Mouse (Mus musculus) forebrain, embryonic 10.5 days (tissue): ENCODE results near the gene Ttc41. TPM values are rescaled to one million over a fixed set of nuclear protein-coding genes. Genes with fewer than 3 reads are reported as not detected.
A peak's percentile ranks its signal among the peaks of the same experiment; 100 is the strongest.

Experiments used
- DNase-seq: peaks from one replicate; pipeline ENCODE4 v3.0.0-alpha.2; 2017; ENCODE audit warnings: low spot score; ENCODE audit errors: extremely low spot score
- H3K27ac ChIP-seq: fragments of 300-500 bp; sonication (generic); 2 replicates; pipeline ENCODE4 v1.5.1; 2016; ENCODE audit warnings: mild to moderate bottlenecking
- H3K27me3 ChIP-seq: fragments of 300-500 bp; sonication (generic); 2 replicates; pipeline ENCODE4 v1.6.1; 2016; ENCODE audit warnings: mild to moderate bottlenecking; ENCODE audit not compliant: poor library complexity, severe bottlenecking
- H3K36me3 ChIP-seq: fragments of 300-500 bp; sonication (generic); replicated peaks from 2 replicates; pipeline ENCODE4 v1.6.1; 2016; ENCODE audit warnings: mild to moderate bottlenecking, moderate library complexity
- H3K4me1 ChIP-seq: fragments of 300-500 bp; sonication (generic); 2 replicates; pipeline ENCODE4 v1.6.1; 2016
- H3K4me3 ChIP-seq: fragments of 300-500 bp; sonication (generic); 2 replicates; pipeline ENCODE4 v1.5.1; 2016; ENCODE audit warnings: mild to moderate bottlenecking, moderate library complexity
- H3K9me3 ChIP-seq: fragments of 300-500 bp; sonication (generic); 2 replicates; pipeline ENCODE4 v1.6.1; 2016; ENCODE audit warnings: mild to moderate bottlenecking, moderate library complexity
- WGBS: fragments of 180-500 bp; shearing (Covaris S2); methylation state at CpG from one replicate; pipeline ENCODE4 v1.1.7; 2016; 5-methylcytosine and 5-hydroxymethylcytosine counted together
- polyA plus RNA-seq: library from polyadenylated mRNA; unstranded; fragments of >200 nt; fragmentation: Nextera tagmentation; extraction: Ambion mirVana; gene quantifications from 2 replicates; pipeline ENCODE4 v1.2.1, GENCODE M21; 2016

Gene Ttc41
- polyA plus RNA-seq, 1 experiment from 2014 or later: 2.6 TPM

DNA sequence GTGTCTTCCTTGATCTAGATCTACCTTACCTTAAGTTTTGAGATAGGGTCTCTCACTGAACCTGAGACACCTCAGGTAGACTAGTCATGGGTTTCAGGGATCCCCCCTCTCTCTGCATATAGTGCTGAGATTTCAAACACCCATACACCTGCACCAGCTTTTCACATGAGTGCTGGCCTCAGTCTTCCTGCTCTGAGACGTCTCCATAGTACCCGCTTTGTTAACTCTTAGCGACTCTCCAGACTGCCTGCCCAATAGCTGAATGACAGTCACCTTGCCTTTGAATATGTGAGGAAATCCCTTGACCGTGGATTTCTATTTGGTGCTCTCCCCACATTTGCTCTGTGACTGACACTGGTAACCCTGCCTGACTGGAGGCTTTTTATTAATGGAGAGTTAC lies 88.6 kb downstream of the Ttc41 start:
- no peak for DNase-seq
- 95% methylated on average over 4 of the region's 4 CpGs for WGBS
- Histone ChIP-seq H3K27ac (no peak overlapping the region), H3K36me3 (no peaks in the 10 kb centered on the region), H3K27me3 (no peaks in the 10 kb centered on the region), H3K4me1 (peaks cover 6% of the 10 kb centered on the region; the same call in 1 of the 2 replicates), H3K9me3 (no peaks in the 10 kb centered on the region), H3K4me3 (no peak overlapping the region)

DNA sequence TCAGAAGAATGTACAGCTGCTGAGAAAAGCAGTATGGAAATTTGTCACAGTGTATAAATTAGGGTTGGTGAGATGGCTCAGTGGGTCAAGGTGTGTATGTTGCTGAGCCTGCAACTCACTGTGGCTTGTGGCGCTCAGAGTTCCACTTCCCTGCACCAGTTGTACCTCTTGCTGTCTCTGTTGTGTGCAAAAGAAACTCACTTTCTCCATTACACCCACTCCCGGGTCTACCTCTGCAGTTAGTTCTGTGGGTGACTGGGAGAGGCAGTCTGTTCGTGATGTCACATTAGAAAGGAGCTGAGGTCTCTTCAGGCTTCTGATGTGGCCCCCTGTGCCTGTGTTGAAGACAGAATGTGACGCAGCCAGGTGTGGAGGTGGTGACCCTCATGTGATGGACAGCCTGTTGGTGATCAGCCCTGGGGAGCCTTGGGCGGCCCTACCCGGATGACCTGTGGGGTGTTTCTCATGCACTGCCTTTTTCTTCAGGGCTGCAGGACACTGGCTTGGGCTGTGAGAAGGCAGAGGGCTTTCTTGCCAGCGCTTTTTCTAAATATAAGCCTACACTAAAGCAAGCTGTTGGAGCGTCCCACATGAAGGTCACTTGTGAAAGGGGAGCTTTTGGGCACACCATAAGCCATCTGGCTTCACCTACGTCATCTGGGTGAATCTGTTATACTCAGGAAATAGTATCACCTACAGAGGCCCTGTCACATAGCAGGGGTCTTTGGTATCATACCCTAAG lies 89.4 kb downstream of the Ttc41 start:
- H3K36me3 ChIP-seq: no peaks in the 10 kb centered on the region
- H3K4me1 ChIP-seq: peaks cover 6% of the 10 kb centered on the region; the same call in 1 of the 2 replicates
- no peaks in the 10 kb centered on the region for H3K27me3 ChIP-seq
- 91% methylated on average over 9 of the region's 9 CpGs for WGBS
- H3K27ac ChIP-seq: no peak overlapping the region
- no peak overlapping the region for H3K4me3 ChIP-seq
- DNase-seq: no peak
- H3K9me3 ChIP-seq: no peaks in the 10 kb centered on the region

DNA sequence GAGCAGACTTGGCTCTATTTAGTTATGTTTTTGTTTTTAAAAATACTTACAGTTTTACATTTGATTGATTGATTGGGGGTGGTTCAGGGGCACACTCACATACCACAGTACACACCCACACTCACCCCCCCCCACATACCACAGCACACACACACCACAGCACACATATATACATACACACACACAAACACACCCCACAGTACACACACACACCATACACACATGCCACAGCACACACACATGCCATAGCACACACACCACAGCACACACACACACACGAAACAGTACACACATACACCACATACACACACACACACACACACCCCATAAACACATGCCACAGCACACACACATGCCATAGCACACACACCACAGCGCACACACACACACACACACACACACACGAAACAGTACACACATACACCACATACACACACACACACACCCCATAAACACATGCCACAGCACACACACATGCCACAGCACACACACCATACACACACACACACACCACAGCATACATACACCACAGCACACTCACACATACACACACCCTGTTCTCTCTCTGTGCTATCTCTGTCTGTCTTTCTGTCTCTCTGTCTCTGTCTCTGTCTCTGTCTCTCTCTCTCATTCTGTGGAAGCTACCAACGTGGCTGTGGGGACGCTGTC lies 90.6 kb downstream of the Ttc41 start:
- Histone ChIP-seq H3K4me1 (peaks cover 6% of the 10 kb centered on the region; the same call in 1 of the 2 replicates), H3K4me3 (no peak overlapping the region), H3K27ac (no peak overlapping the region), H3K27me3 (no peaks in the 10 kb centered on the region), H3K9me3 (no peaks in the 10 kb centered on the region), H3K36me3 (no peaks in the 10 kb centered on the region)
- no peak for DNase-seq
- 91% methylated on average over 5 of the region's 5 CpGs for WGBS

DNA sequence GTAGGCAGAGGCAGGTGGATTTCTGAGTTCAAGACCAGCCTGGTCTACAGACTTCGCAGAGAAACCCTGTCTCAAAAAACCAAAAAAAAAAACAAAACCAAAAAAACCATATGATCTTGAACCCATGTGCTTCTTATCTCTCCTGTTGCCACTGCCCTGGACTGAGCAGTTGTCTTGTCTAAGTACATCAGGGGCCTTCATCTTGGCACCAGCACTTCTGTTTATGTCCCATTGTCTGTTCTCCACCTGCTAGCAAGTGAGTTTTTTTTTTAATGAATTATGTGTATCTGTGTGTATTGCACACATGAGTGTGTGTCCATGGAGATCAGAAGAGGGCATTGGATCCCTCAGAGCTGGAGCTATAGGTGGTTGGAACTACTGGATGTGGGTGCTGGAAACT lies 101.8 kb downstream of the Ttc41 start:
- no peak overlapping the region for H3K27ac ChIP-seq

DNA sequence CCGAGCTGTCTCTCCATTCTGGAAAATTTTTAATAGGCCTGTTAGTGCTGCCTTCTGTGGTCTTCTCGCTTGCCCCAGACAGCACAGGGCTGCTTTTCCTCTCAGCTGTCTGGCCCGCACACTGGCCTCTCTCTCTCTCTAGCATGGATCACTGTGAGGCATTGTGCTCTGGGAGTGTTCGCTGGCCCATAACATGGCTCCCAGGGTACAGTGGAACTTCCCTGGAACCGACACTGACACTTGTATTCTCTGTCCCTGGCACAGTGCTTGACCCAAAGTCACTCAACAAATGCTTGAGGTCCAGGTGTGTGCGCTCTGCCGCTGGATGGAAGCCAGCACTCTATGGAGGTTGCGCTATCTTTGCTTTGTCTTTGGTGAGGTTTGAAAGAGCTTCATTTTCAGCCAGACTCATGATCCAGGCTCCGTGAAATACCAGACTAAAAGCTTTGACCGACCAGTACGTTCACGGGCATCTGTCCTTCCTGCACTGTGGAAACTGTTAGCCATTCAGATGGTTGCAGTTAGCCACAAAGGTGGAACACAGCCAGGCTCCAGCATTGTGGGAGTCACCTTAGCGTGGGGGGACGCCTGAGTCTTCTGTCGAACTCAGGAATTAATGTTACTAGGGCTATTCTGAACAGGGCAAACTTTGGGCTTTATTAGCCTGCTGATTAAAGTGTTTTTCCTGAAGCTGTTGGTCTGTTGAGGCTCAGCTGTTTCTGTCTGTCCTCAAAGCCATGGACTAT lies 102.6 kb downstream of the Ttc41 start:
- H3K27ac ChIP-seq: no peak overlapping the region; the same call in 1 of the 2 replicates
- 86% methylated on average over 15 of the region's 15 CpGs for WGBS
- no peaks in the 10 kb centered on the region for H3K27me3 ChIP-seq
- H3K4me1 ChIP-seq: peaks cover 7% of the 10 kb centered on the region
- no peaks in the 10 kb centered on the region for H3K9me3 ChIP-seq
- DNase-seq: no peak
- no peak overlapping the region for H3K4me3 ChIP-seq
- H3K36me3 ChIP-seq: no peaks in the 10 kb centered on the region

More for the DNA sequence above, 101.8 kb downstream of the Ttc41 start:
- Histone ChIP-seq H3K27me3 (no peaks in the 10 kb centered on the region), H3K9me3 (no peaks in the 10 kb centered on the region), H3K4me3 (no peak overlapping the region), H3K4me1 (peaks cover 7% of the 10 kb centered on the region), H3K36me3 (no peaks in the 10 kb centered on the region)
- 87% methylated on average over 1 of the region's 1 CpGs for WGBS
- DNase-seq: no peak

DNA sequence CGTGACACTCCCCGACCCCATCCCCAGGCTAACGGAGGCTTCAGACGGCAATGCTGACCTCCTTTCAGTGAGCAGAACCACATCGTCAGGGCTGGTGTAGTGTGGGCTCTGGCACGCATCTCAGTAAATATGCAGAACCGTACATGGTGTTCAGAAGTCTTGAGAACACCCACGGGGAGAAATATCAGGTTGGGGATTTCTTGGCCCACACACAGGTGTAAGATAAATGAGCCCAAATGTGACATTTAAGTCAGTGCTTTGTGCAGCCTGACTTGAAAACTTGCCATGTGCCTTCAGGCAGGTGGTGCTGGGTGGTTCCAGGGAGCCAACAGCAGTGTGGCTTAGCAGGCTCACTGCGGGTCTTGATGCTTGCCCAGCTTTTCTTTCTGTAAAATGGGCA lies 104.4 kb downstream of the Ttc41 start:
- peaks cover 22% of the 10 kb centered on the region for H3K4me1 ChIP-seq
- no peaks in the 10 kb centered on the region for H3K36me3 ChIP-seq
- 89% methylated on average over 9 of the region's 9 CpGs for WGBS
- no peaks in the 10 kb centered on the region for H3K9me3 ChIP-seq
- no peak overlapping the region for H3K4me3 ChIP-seq
- no peak for DNase-seq
- H3K27ac ChIP-seq: no peak overlapping the region
- no peaks in the 10 kb centered on the region for H3K27me3 ChIP-seq

DNA sequence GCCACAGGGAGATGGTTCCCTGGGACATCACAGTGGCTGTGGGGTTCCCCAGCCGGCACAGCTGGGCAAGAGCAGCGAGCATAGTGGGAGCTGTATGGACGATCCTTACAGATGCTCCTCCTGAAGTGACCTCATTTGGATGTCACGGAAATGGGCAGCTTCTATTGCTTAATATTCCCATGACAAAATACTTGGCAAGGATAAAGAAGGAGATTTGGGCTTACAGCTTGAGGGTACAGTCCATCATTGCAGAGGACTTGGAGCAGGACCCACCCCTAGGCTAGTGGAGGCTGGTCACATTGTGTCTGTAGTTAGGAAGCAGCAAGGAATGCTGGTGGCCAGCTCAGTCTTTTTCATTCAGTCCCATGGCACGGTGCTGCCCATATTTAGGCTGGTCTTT lies 105.0 kb downstream of the Ttc41 start:
- Histone ChIP-seq H3K9me3 (no peaks in the 10 kb centered on the region), H3K27ac (no peak overlapping the region), H3K36me3 (no peaks in the 10 kb centered on the region), H3K27me3 (no peaks in the 10 kb centered on the region), H3K4me1 (peaks cover 23% of the 10 kb centered on the region), H3K4me3 (no peak overlapping the region)
- no peak for DNase-seq
- 91% methylated on average over 5 of the region's 5 CpGs for WGBS

DNA sequence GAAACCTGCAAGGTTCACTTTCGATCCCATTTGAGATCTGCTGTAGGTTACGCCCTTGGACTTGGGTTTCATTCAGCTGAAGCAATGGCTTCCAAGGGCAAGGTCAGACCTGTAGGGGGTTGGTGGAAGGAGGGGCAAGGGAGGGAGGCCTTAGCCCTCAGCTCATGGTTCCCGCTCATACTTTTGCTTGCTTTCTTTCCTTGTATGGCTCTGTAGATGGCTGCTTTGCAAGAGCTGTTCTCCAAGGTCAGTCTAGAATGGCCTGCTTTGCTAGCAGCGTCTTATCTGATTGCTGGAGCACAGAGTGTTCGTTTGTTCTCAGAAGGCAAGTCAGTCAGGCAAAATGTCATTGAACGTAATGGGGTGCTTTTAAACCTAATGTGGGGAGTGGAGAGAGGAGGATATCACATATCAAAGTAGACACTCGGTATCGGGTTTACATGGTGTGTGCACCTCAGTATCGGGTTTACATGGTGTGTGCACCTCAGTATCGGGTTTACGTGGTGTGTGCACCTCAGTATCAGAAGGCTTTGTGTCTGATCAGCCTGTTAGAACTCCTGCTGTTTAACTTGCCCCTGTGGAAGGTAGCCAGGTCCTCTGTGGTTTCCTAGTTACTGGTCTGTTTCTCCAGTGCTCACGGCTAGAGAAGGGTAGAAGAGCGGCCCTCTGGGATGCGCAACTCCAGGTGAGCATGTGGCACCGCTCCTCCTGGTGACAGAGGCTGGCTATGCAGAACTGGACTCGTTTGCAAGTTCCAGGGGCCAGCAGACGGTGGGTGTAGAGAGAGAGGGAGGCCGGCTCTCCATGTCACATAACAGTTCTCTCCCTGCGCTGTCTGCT lies 108.9 kb downstream of the Ttc41 start:
- DNase-seq: no peak
- H3K4me1 ChIP-seq: peaks cover 20% of the 10 kb centered on the region
- 85% methylated on average over 19 of the region's 19 CpGs for WGBS
- H3K36me3 ChIP-seq: peaks cover 5% of the 10 kb centered on the region; the same call in 1 of the 2 replicates
- no peaks in the 10 kb centered on the region for H3K27me3 ChIP-seq
- peak overlapping the region; percentile 21; the same call in 1 of the 2 replicates for H3K27ac ChIP-seq
- H3K4me3 ChIP-seq: no peak overlapping the region
- H3K9me3 ChIP-seq: no peaks in the 10 kb centered on the region

DNA sequence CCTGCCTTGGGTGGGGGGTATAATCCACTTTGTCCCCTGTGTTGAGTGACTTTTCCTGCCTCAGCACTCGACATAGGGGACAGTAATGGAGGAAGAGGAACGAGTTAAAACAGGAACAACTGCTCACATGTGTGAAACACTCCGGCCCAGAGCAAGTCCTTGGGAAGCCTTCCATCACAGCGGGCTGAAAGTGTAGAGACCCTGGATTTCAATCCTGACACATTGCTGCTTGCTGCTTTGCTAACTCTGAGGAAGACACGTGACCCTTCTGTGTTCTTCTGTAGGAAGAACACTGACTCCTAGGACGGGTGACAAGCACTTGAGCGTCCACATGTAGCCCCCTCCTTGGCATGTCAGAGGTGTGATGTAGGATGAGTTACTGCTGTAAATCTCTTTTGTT lies 109.5 kb downstream of the Ttc41 start:
- 86% methylated on average over 7 of the region's 7 CpGs for WGBS
- DNase-seq: no peak
- Histone ChIP-seq H3K36me3 (peaks cover 5% of the 10 kb centered on the region; the same call in 1 of the 2 replicates), H3K4me1 (peaks cover 26% of the 10 kb centered on the region), H3K27me3 (no peaks in the 10 kb centered on the region), H3K9me3 (no peaks in the 10 kb centered on the region), H3K27ac (no peak overlapping the region), H3K4me3 (no peak overlapping the region)

DNA sequence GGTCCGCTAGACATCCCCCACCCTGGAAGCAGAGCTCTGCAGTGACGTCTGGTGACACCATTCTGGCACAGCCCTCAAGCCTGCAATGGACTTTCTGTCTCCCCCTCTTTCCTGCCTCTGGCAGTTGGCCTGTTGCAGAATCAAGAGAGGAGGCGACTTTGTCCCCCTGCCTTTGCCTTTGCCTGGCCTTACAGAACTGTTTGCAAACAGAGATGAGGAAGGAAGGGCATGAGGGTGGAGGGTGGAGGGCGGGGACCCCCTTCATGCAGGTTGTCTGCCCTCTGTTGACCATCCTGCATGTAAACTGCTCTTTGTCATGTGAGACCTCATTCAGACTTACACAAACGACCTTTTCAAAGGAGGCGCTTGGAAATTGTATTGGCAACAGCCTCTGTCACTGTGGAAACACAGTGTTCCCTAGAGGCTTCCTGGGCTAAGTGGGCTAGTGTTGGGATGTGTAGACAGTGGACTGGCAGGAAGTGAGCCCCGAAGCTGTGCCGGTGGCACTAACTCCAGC lies 114.1 kb downstream of the Ttc41 start:
- Histone ChIP-seq H3K27me3 (0 out of 2 replicates have a peak, but pooled peaks cover 5% of the 10 kb centered on the region), H3K4me1 (peaks cover 34% of the 10 kb centered on the region), H3K4me3 (no peak overlapping the region), H3K9me3 (no peaks in the 10 kb centered on the region), H3K36me3 (peaks cover 10% of the 10 kb centered on the region), H3K27ac (peak overlapping the region; percentile 62)
- DNase-seq: peak; percentile 19
- WGBS: 44% methylated on average over 8 of the region's 8 CpGs

DNA sequence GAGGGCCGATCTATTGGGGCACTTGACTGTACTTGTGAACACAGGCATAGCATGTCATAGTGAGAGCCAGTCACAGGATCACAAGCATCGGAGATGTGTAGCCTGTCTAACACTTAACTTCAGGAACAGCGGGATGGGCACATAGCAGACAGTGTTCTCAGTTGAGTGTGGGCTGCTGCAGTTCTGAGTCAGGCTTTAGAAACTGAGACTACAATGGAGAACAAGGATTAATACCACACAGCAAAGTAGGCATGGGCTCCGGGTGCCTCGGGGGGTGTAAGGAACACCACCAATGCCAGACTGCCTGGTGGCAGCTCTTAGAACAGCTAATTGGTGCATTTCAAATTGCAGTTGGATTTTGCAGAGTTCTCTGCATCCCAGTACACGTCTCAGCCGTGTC lies 115.4 kb downstream of the Ttc41 start:
- Histone ChIP-seq H3K4me1 (peaks cover 42% of the 10 kb centered on the region), H3K36me3 (peaks cover 10% of the 10 kb centered on the region), H3K27ac (no peak overlapping the region), H3K27me3 (0 out of 2 replicates have a peak, but pooled peaks cover 5% of the 10 kb centered on the region), H3K4me3 (no peak overlapping the region), H3K9me3 (no peaks in the 10 kb centered on the region)
- WGBS: 90% methylated on average over 7 of the region's 7 CpGs
- DNase-seq: no peak

DNA sequence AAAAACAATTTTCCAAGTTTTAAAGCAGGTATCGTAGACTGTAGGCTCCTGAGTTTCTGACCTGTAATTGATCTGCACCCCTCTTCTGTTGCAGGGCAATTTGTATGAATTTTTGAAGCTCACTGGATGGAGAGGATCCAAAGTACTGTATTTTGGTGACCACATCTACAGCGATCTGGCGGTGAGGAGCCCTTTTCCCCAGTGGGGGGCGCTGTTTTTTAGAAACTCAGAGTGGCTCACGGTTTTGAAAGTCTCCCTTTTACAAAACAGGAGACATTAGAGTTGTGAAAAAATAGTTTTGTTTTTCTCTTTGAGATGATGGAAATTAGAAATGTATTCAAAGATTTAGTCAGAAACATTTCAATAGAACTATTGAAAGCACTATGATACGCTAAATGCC lies 118.5 kb downstream of the Ttc41 start:
- 85% methylated on average over 6 of the region's 6 CpGs for WGBS
- Histone ChIP-seq H3K36me3 (peaks cover 10% of the 10 kb centered on the region), H3K27me3 (0 out of 2 replicates have a peak, but pooled peaks cover 5% of the 10 kb centered on the region), H3K4me1 (peaks cover 45% of the 10 kb centered on the region), H3K4me3 (no peak overlapping the region), H3K27ac (peak overlapping the region; percentile 71; the same call in 1 of the 2 replicates), H3K9me3 (no peaks in the 10 kb centered on the region)
- DNase-seq: no peak
